Mouse (Mus musculus): Measurements from ENCODE around the gene Alg2. TPM values are rescaled to one million over a fixed set of nuclear protein-coding genes. Genes with fewer than 3 reads are reported as not detected.

Gene Alg2
- polyA plus RNA-seq (2012; rRNA removed): 21.4 and 26.1 TPM in 2 replicates

GRCm38 (mm10) chr4:47473968-47474729 lies at the start of gene Alg2, which contains the start of gene Sec61b:
Gene Alg2 (minus strand): TSS chr4:47474333.
Gene Sec61b (plus strand): TSS chr4:47474658.
- peak; percentile 89 for DNase-seq (ENCODE audit: low spot score)

- no peak for DNase-seq (ENCODE audit: low spot score)
Measured at GRCm38 (mm10) chr4:47521884-47522605, 47.9 kb upstream of the Alg2 start.

GRCm38 (mm10) chr4:47520076-47520475 lies 45.9 kb upstream of the Alg2 start:
- DNase-seq (ENCODE audit: low spot score): no peak

- DNase-seq (ENCODE audit: low spot score): no peak
Measured at GRCm38 (mm10) chr4:47518551-47519181, 44.5 kb upstream of the Alg2 start.

GRCm38 (mm10) chr4:47504841-47505517 lies 30.8 kb upstream of the Alg2 start:
- no peak for DNase-seq (ENCODE audit: low spot score)

- no peak for DNase-seq (ENCODE audit: low spot score)
Measured at GRCm38 (mm10) chr4:47503045-47503444, 28.9 kb upstream of the Alg2 start.

- no peak for DNase-seq (ENCODE audit: low spot score)
Measured at GRCm38 (mm10) chr4:47502546-47502971, 28.4 kb upstream of the Alg2 start.

- no peak for DNase-seq (ENCODE audit: low spot score)
Measured at GRCm38 (mm10) chr4:47499121-47499545, 25.0 kb upstream of the Alg2 start.

GRCm38 (mm10) chr4:47497811-47498385 lies 23.8 kb upstream of the Alg2 start:
- no peak for DNase-seq (ENCODE audit: low spot score)

GRCm38 (mm10) chr4:47494686-47495085 lies 20.6 kb upstream of the Alg2 start:
- DNase-seq (ENCODE audit: low spot score): no peak

GRCm38 (mm10) chr4:47494137-47494536 lies 20.0 kb upstream of the Alg2 start:
- no peak for DNase-seq (ENCODE audit: low spot score)

- no peak for DNase-seq (ENCODE audit: low spot score)
Measured at GRCm38 (mm10) chr4:47493456-47493855, 19.3 kb upstream of the Alg2 start.

GRCm38 (mm10) chr4:47492311-47493086 lies 18.4 kb upstream of the Alg2 start:
- DNase-seq (ENCODE audit: low spot score): no peak

- DNase-seq (ENCODE audit: low spot score): no peak
Measured at GRCm38 (mm10) chr4:47491243-47491642, 17.1 kb upstream of the Alg2 start.

- no peak for DNase-seq (ENCODE audit: low spot score)
Measured at GRCm38 (mm10) chr4:47480576-47480975, 6.4 kb upstream of the Alg2 start.

- no peak for DNase-seq (ENCODE audit: low spot score)
Measured at GRCm38 (mm10) chr4:47480095-47480494, 6.0 kb upstream of the Alg2 start.

- DNase-seq (ENCODE audit: low spot score): no peak
Measured at GRCm38 (mm10) chr4:47477539-47477938, 3.4 kb upstream of the Alg2 start.

GRCm38 (mm10) chr4:47474730-47475643 lies 854 bp upstream of the Alg2 start:
- DNase-seq (ENCODE audit: low spot score): no peak

GRCm38 (mm10) chr4:47473586-47473967 lies 556 bp downstream of the Alg2 start:
- no peak for DNase-seq (ENCODE audit: low spot score)

GRCm38 (mm10) chr4:47467196-47467595 lies 6.9 kb downstream of the Alg2 start:
- DNase-seq (ENCODE audit: low spot score): no peak

Data from urinary bladder, adult 2 months (tissue).